18 mouse cellular contexts compared by ENCODE assay signal in genomic region chr9:75850670-75851228, GRCm38 (mm10).
"Had no signal": no experiment of that assay in that cellular context is flagged by ENCODE, and none has a peak within 500 bp of the region (broad histone marks: within the 10 kb centered on the region; RNA-seq: fewer than 3 reads in every experiment).

No protein-coding gene starts in this region.

- H3K27ac ChIP-seq: midbrain, embryonic 12.5 days; neural tube, embryonic 13.5 days; neural tube, embryonic 15.5 days had no signal

- H3K9ac ChIP-seq: lung, embryonic 14.5 days; midbrain, embryonic 12.5 days; neural tube, embryonic 13.5 days; neural tube, embryonic 15.5 days had no signal

- DNase-seq: lung, adult 18-20 months; lung, embryonic 14.5 days; lung, postnatal 10 days; lung, postnatal 4 days; midbrain, embryonic 14.5 days; retina, postnatal 1 day; right cerebral cortex, adult 18-20 months; right cerebral cortex, postnatal 25 days; right cerebral cortex, postnatal 4 days; spleen, adult 18-20 months; thymus, adult 18-20 months; thymus, postnatal 14 days; thymus, postnatal 36 days had no signal

- H3K9me3 ChIP-seq: midbrain, embryonic 12.5 days; neural tube, embryonic 13.5 days; neural tube, embryonic 15.5 days had no signal

- ATAC-seq: midbrain, embryonic 16.5 days had no signal

- H3K36me3 ChIP-seq: midbrain, embryonic 12.5 days; neural tube, embryonic 13.5 days; neural tube, embryonic 15.5 days had no signal

- H3K27me3 ChIP-seq: midbrain, embryonic 12.5 days; neural tube, embryonic 13.5 days; neural tube, embryonic 15.5 days had no signal

- H3K4me1 ChIP-seq: midbrain, embryonic 12.5 days; neural tube, embryonic 13.5 days; neural tube, embryonic 15.5 days had no signal

- H3K4me2 ChIP-seq: lung, embryonic 14.5 days; midbrain, embryonic 12.5 days; neural tube, embryonic 13.5 days; neural tube, embryonic 15.5 days had no signal

- H3K4me3 ChIP-seq: midbrain, embryonic 12.5 days; myocyte; neural tube, embryonic 13.5 days; neural tube, embryonic 15.5 days had no signal
